Mouse (Mus musculus): ENCODE measurements around the gene Defb41. TPM values are rescaled to one million over a fixed set of nuclear protein-coding genes. Genes with fewer than 3 reads are reported as not detected.

Defb41 gene
- not detected in 2 replicates for polyA plus RNA-seq (2014; fragmentation: Nextera tagmentation; extraction: Ambion mirVana)

- Histone ChIP-seq H3K9me3 (ENCODE audit: control insufficient read depth, low read length) (no peaks in the 10 kb centered on the region), H3K27ac (ENCODE audit: low read depth) (no peak within 1 kb of the TSS), H3K36me3 (ENCODE audit: control insufficient read depth, insufficient read depth, low read length) (no peaks in the 10 kb centered on the region), H3K9ac (ENCODE audit: low read length) (no peak within 1 kb of the TSS), H3K4me3 (ENCODE audit: low read depth, low read length) (no peak within 1 kb of the TSS), H3K4me2 (ENCODE audit: low read length) (no peak within 1 kb of the TSS), H3K4me1 (replicated peaks; ENCODE audit: control insufficient read depth, insufficient read depth, low read length) (no peaks in the 10 kb centered on the region), H3K27me3 (replicated peaks; ENCODE audit: control insufficient read depth, insufficient read depth, low read length) (no peaks in the 10 kb centered on the region)
- ATAC-seq (replicated peaks; ENCODE audit: low FRiP score, low TSS enrichment, low read depth): no peak
- DNase-seq (ENCODE audit: low spot score): no peak
Measured at GRCm38 (mm10) chr1:18265038-18265437, at the start of gene Defb41. Gene Defb41 (minus strand): TSS chr1:18265138.

DNA sequence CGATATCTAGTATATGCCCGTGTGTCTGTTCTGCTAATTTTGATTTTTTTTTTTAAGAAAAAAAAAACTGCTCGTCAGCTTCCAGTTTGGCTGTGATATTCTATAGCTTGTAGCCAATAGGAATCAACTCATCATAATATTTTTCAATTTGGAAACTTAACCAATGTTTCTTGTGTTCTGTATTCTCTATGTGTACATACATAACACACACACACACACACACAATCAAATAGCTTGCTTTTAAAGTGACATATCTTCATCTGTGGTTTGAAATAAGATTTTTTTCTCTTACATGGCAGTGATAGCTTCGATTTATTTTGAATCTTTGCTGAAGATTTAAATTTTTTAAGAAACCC, 43.5 kb upstream of the Defb41 start:
- Histone ChIP-seq H3K27me3 (replicated peaks; ENCODE audit: control insufficient read depth, insufficient read depth, low read length) (no peaks in the 10 kb centered on the region), H3K4me3 (ENCODE audit: low read depth, low read length) (no peak overlapping the region), H3K9ac (ENCODE audit: low read length) (no peak overlapping the region), H3K9me3 (ENCODE audit: control insufficient read depth, low read length) (no peaks in the 10 kb centered on the region), H3K4me2 (ENCODE audit: low read length) (no peak overlapping the region), H3K4me1 (replicated peaks; ENCODE audit: control insufficient read depth, insufficient read depth, low read length) (no peaks in the 10 kb centered on the region), H3K27ac (ENCODE audit: low read depth) (no peak overlapping the region), H3K36me3 (ENCODE audit: control insufficient read depth, insufficient read depth, low read length) (no peaks in the 10 kb centered on the region)
- 84% methylated on average over 4 of the region's 4 CpGs for WGBS
- DNase-seq (ENCODE audit: low spot score) (no peak), ATAC-seq (replicated peaks; ENCODE audit: low FRiP score, low TSS enrichment, low read depth) (no peak)

- 82% methylated on average over 12 of the region's 12 CpGs for WGBS
- Histone ChIP-seq H3K36me3 (ENCODE audit: control insufficient read depth, insufficient read depth, low read length) (no peaks in the 10 kb centered on the region), H3K27me3 (replicated peaks; ENCODE audit: control insufficient read depth, insufficient read depth, low read length) (no peaks in the 10 kb centered on the region), H3K4me2 (ENCODE audit: low read length) (no peak overlapping the region), H3K4me3 (ENCODE audit: low read depth, low read length) (no peak overlapping the region), H3K4me1 (replicated peaks; ENCODE audit: control insufficient read depth, insufficient read depth, low read length) (no peaks in the 10 kb centered on the region), H3K9ac (ENCODE audit: low read length) (no peak overlapping the region), H3K27ac (ENCODE audit: low read depth) (no peak overlapping the region), H3K9me3 (ENCODE audit: control insufficient read depth, low read length) (no peaks in the 10 kb centered on the region)
- ATAC-seq (replicated peaks; ENCODE audit: low FRiP score, low TSS enrichment, low read depth) (no peak), DNase-seq (ENCODE audit: low spot score) (no peak)
Measured at GRCm38 (mm10) chr1:18307545-18308473, 42.9 kb upstream of the Defb41 start.

GRCm38 (mm10) chr1:18292515-18292914, 27.6 kb upstream of the Defb41 start:
- no peaks in the 10 kb centered on the region for H3K27me3 ChIP-seq (replicated peaks; ENCODE audit: control insufficient read depth, insufficient read depth, low read length)
- 24% methylated on average over 4 of the region's 4 CpGs for WGBS
- no peak overlapping the region for H3K27ac ChIP-seq (ENCODE audit: low read depth)
- H3K4me2 ChIP-seq (ENCODE audit: low read length): no peak overlapping the region
- no peaks in the 10 kb centered on the region for H3K36me3 ChIP-seq (ENCODE audit: control insufficient read depth, insufficient read depth, low read length)
- DNase-seq (ENCODE audit: low spot score) (no peak), ATAC-seq (replicated peaks; ENCODE audit: low FRiP score, low TSS enrichment, low read depth) (no peak)
- no peak overlapping the region for H3K4me3 ChIP-seq (ENCODE audit: low read depth, low read length)
- H3K9ac ChIP-seq (ENCODE audit: low read length): no peak overlapping the region
- H3K9me3 ChIP-seq (ENCODE audit: control insufficient read depth, low read length): no peaks in the 10 kb centered on the region
- H3K4me1 ChIP-seq (replicated peaks; ENCODE audit: control insufficient read depth, insufficient read depth, low read length): no peaks in the 10 kb centered on the region

DNA sequence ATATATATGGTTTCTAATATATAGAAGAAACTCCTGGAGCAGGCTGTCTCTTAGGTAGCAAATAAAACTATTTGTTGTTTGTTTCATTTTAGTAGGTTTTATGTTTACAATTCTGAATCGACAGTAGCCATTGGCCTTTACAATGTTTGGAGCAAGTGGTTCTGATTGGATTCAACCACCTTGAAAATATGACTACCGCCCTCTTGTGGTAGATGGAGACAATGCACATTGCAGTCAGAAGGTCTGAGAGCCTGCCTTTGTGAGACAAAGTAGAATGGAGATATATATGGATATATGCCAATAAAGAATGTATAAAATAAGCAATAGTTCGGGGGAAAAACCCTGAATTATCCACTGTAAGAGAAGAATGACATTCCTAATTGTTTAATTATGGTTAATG, 23.9 kb upstream of the Defb41 start:
- H3K27me3 ChIP-seq (replicated peaks; ENCODE audit: control insufficient read depth, insufficient read depth, low read length): no peaks in the 10 kb centered on the region
- no peaks in the 10 kb centered on the region for H3K9me3 ChIP-seq (ENCODE audit: control insufficient read depth, low read length)
- no peaks in the 10 kb centered on the region for H3K4me1 ChIP-seq (replicated peaks; ENCODE audit: control insufficient read depth, insufficient read depth, low read length)
- no peaks in the 10 kb centered on the region for H3K36me3 ChIP-seq (ENCODE audit: control insufficient read depth, insufficient read depth, low read length)
- no peak overlapping the region for H3K27ac ChIP-seq (ENCODE audit: low read depth)
- no peak overlapping the region for H3K4me2 ChIP-seq (ENCODE audit: low read length)
- H3K4me3 ChIP-seq (ENCODE audit: low read depth, low read length): no peak overlapping the region
- DNase-seq (ENCODE audit: low spot score): no peak
- 41% methylated on average over 3 of the region's 3 CpGs for WGBS
- H3K9ac ChIP-seq (ENCODE audit: low read length): no peak overlapping the region
- no peak for ATAC-seq (replicated peaks; ENCODE audit: low FRiP score, low TSS enrichment, low read depth)

- Histone ChIP-seq H3K27me3 (replicated peaks; ENCODE audit: control insufficient read depth, insufficient read depth, low read length) (no peaks in the 10 kb centered on the region), H3K4me1 (replicated peaks; ENCODE audit: control insufficient read depth, insufficient read depth, low read length) (no peaks in the 10 kb centered on the region), H3K4me2 (ENCODE audit: low read length) (no peak overlapping the region), H3K9me3 (ENCODE audit: control insufficient read depth, low read length) (peaks cover 3% of the 10 kb centered on the region; the same call in 1 of the 2 replicates), H3K27ac (ENCODE audit: low read depth) (no peak overlapping the region), H3K4me3 (ENCODE audit: low read depth, low read length) (no peak overlapping the region), H3K36me3 (ENCODE audit: control insufficient read depth, insufficient read depth, low read length) (no peaks in the 10 kb centered on the region), H3K9ac (ENCODE audit: low read length) (no peak overlapping the region)
- ATAC-seq (replicated peaks; ENCODE audit: low FRiP score, low TSS enrichment, low read depth) (no peak), DNase-seq (ENCODE audit: low spot score) (no peak)
Measured at GRCm38 (mm10) chr1:18287371-18287770, 22.4 kb upstream of the Defb41 start.

GRCm38 (mm10) chr1:18271095-18271494, 6.2 kb upstream of the Defb41 start:
- DNase-seq (ENCODE audit: low spot score): no peak
- 82% methylated on average over 4 of the region's 4 CpGs for WGBS
- H3K27me3 ChIP-seq (replicated peaks; ENCODE audit: control insufficient read depth, insufficient read depth, low read length): no peaks in the 10 kb centered on the region
- no peaks in the 10 kb centered on the region for H3K36me3 ChIP-seq (ENCODE audit: control insufficient read depth, insufficient read depth, low read length)
- H3K9ac ChIP-seq (ENCODE audit: low read length): no peak overlapping the region
- no peak for ATAC-seq (replicated peaks; ENCODE audit: low FRiP score, low TSS enrichment, low read depth)
- H3K4me2 ChIP-seq (ENCODE audit: low read length): no peak overlapping the region
- no peaks in the 10 kb centered on the region for H3K9me3 ChIP-seq (ENCODE audit: control insufficient read depth, low read length)
- H3K4me1 ChIP-seq (replicated peaks; ENCODE audit: control insufficient read depth, insufficient read depth, low read length): no peaks in the 10 kb centered on the region
- no peak overlapping the region for H3K4me3 ChIP-seq (ENCODE audit: low read depth, low read length)
- H3K27ac ChIP-seq (ENCODE audit: low read depth): no peak overlapping the region

DNA sequence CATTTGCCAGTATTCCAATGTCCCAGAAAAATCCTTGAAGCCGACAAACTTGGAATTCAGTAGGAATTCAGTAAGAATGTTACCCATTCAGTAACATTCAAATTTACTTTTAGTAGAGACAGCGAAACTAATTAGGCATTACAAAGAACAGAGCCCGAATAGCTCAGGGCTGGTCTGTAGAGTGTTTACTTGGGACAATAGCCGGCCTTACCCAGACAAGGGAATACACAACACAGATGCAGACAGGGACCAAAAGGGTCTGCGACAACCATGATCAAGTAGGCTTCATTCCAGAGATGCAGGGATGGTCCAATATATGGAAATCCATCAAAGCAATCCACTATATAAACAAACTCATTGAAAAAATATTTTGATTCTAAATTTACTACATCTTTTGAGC, 3.9 kb upstream of the Defb41 start:
- H3K36me3 ChIP-seq (ENCODE audit: control insufficient read depth, insufficient read depth, low read length): no peaks in the 10 kb centered on the region
- H3K4me3 ChIP-seq (ENCODE audit: low read depth, low read length): no peak overlapping the region
- 69% methylated on average over 5 of the region's 5 CpGs for WGBS
- no peaks in the 10 kb centered on the region for H3K9me3 ChIP-seq (ENCODE audit: control insufficient read depth, low read length)
- H3K9ac ChIP-seq (ENCODE audit: low read length): no peak overlapping the region
- DNase-seq (ENCODE audit: low spot score) (no peak), ATAC-seq (replicated peaks; ENCODE audit: low FRiP score, low TSS enrichment, low read depth) (no peak)
- no peak overlapping the region for H3K4me2 ChIP-seq (ENCODE audit: low read length)
- no peaks in the 10 kb centered on the region for H3K4me1 ChIP-seq (replicated peaks; ENCODE audit: control insufficient read depth, insufficient read depth, low read length)
- H3K27me3 ChIP-seq (replicated peaks; ENCODE audit: control insufficient read depth, insufficient read depth, low read length): no peaks in the 10 kb centered on the region
- no peak overlapping the region for H3K27ac ChIP-seq (ENCODE audit: low read depth)

Data from intestine, embryonic 14.5 days (tissue).